Mouse (Mus musculus): ENCODE results near the gene Sncb.

Gene Sncb

GRCm38 (mm10) chr13:54781086-54781485 lies 14.7 kb upstream of the Sncb start:
- DNase-seq = no peak

GRCm38 (mm10) chr13:54780592-54780991 lies 14.2 kb upstream of the Sncb start:
- DNase-seq = no peak

GRCm38 (mm10) chr13:54767012-54767411 lies 617 bp upstream of the Sncb start:
- no peak for DNase-seq

GRCm38 (mm10) chr13:54765281-54766191 lies 859 bp downstream of the Sncb start:
- no peak for DNase-seq

GRCm38 (mm10) chr13:54760906-54761305 lies 5.5 kb downstream of the Sncb start:
- no peak for DNase-seq

GRCm38 (mm10) chr13:54760164-54760795 lies 6.1 kb downstream of the Sncb start:
- no peak for DNase-seq

GRCm38 (mm10) chr13:54759496-54759895 lies 6.9 kb downstream of the Sncb start:
- no peak for DNase-seq

- DNase-seq = no peak
Observed at GRCm38 (mm10) chr13:54758756-54759470, 7.5 kb downstream of the Sncb start.

- peak in 1 of 2 experiments; percentile 15 for DNase-seq
Observed at GRCm38 (mm10) chr13:54758045-54758755, 8.2 kb downstream of the Sncb start.

- no peak for DNase-seq
Observed at GRCm38 (mm10) chr13:54757093-54757830, 9.1 kb downstream of the Sncb start.

GRCm38 (mm10) chr13:54756156-54756712 lies 10.2 kb downstream of the Sncb start:
- no peak for DNase-seq

GRCm38 (mm10) chr13:54755201-54755830 lies 11.1 kb downstream of the Sncb start:
- DNase-seq = no peak

GRCm38 (mm10) chr13:54754169-54755080 lies 12.0 kb downstream of the Sncb start:
- no peak for DNase-seq

- no peak for DNase-seq
Observed at GRCm38 (mm10) chr13:54753733-54754132, 12.7 kb downstream of the Sncb start.

- no peak for DNase-seq
Observed at GRCm38 (mm10) chr13:54752656-54753055, 13.7 kb downstream of the Sncb start.

GRCm38 (mm10) chr13:54750699-54751098 lies 15.7 kb downstream of the Sncb start:
- DNase-seq = no peak

GRCm38 (mm10) chr13:54749864-54750411 lies 16.5 kb downstream of the Sncb start, which contains the start of gene Gprin1:
Gene Gprin1 (minus strand): TSS chr13:54749874.
- no peak for DNase-seq

GRCm38 (mm10) chr13:54749061-54749863 lies 17.1 kb downstream of the Sncb start:
- no peak for DNase-seq

GRCm38 (mm10) chr13:54748721-54749060 lies 17.7 kb downstream of the Sncb start:
- DNase-seq = no peak

Data from thymus, adult 18-20 months (tissue).